Mouse (Mus musculus) thymus, adult 2 months (tissue): ENCODE data around the gene Rab26.

ENCODE experiments used
- CTCF ChIP-seq: fragments of 200-500 bp; IDR thresholded peaks from 2 replicates; pipeline ENCODE4 v1.5.1; 2012; ENCODE audit warnings: mild to moderate bottlenecking, control low read depth, low read length, moderate library complexity, borderline replicate concordance; ENCODE audit not compliant: control insufficient read depth, poor library complexity, insufficient read depth; ENCODE audit errors: extremely low read depth
- POLR2A ChIP-seq: fragments of 200-500 bp; IDR thresholded peaks from 2 replicates; pipeline ENCODE4 v1.6.1; 2012; ENCODE audit warnings: mild to moderate bottlenecking, low read length, control low read depth, moderate library complexity; ENCODE audit not compliant: control insufficient read depth, poor library complexity, insufficient read depth; ENCODE audit errors: extremely low read depth

DNA sequence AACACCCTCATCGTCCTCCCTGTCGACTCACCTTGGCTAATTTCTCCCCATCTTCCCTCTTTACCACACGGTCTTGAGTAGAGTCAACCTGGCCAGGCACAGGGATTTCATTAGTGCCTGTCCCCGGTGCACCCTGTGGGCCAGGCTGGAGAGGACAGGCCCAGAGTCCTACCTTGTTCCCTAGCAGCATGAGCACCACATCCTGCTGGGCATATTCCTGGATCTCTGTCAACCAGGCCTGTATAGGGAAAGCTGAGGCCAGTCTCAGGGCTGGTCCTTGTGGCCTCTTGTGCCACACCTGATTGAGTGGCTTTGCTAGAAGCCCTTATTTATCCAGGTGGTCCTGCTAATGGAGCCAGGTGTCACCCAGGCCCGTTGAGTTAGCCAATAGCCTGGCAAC lies 4.1 kb downstream of the Rab26 start:
- TF ChIP-seq CTCF (no peak), POLR2A (no peak)
